Mouse (Mus musculus): ENCODE measurements around the gene Ncapd3. TPM values are rescaled to one million over a fixed set of nuclear protein-coding genes. Genes with fewer than 3 reads are reported as not detected.

Ncapd3 gene
- polyA plus RNA-seq, 1 experiment: 9.6 TPM

- H3K36me3 ChIP-seq (ENCODE audit: control insufficient read depth, insufficient read depth, low read length): no peaks in the 10 kb centered on the region
- 90% methylated on average over 7 of the region's 7 CpGs for WGBS
- H3K27ac ChIP-seq (ENCODE audit: insufficient read depth, low read depth, low read length): no peak overlapping the region
Observed at GRCm38 (mm10) chr9:27135372-27135771, 105.4 kb downstream of the Ncapd3 start.

GRCm38 (mm10) chr9:27136651-27137050 is 106.7 kb downstream of the Ncapd3 start:
- WGBS: 80% methylated on average over 8 of the region's 8 CpGs
- no peak overlapping the region for H3K4me3 ChIP-seq (ENCODE audit: insufficient read depth, low read depth, low read length)
- H3K36me3 ChIP-seq (ENCODE audit: control insufficient read depth, insufficient read depth, low read length): no peaks in the 10 kb centered on the region
- no peaks in the 10 kb centered on the region for H3K27me3 ChIP-seq (replicated peaks; ENCODE audit: control insufficient read depth, insufficient read depth, low read length)
- no peaks in the 10 kb centered on the region for H3K4me1 ChIP-seq (ENCODE audit: control insufficient read depth, insufficient read depth, low read length)
- no peak for TF ChIP-seq POLR2A (IDR thresholded peaks at IDR 0.05; ENCODE audit: low read depth, low read length)
- no peak for TF ChIP-seq CTCF (conservative IDR thresholded peaks at IDR 0.05; ENCODE audit: insufficient read depth, insufficient read length, low read depth, low read length)
- H3K27ac ChIP-seq (ENCODE audit: insufficient read depth, low read depth, low read length): no peak overlapping the region
- DNase-seq: peak; percentile 19

More at GRCm38 (mm10) chr9:27135372-27135771, 105.4 kb downstream of the Ncapd3 start:
- no peaks in the 10 kb centered on the region for H3K27me3 ChIP-seq (replicated peaks; ENCODE audit: control insufficient read depth, insufficient read depth, low read length)
- H3K4me3 ChIP-seq (ENCODE audit: insufficient read depth, low read depth, low read length): no peak overlapping the region
- H3K4me1 ChIP-seq (ENCODE audit: control insufficient read depth, insufficient read depth, low read length): no peaks in the 10 kb centered on the region
- no peak for TF ChIP-seq POLR2A (IDR thresholded peaks at IDR 0.05; ENCODE audit: low read depth, low read length)
- TF ChIP-seq CTCF (conservative IDR thresholded peaks at IDR 0.05; ENCODE audit: insufficient read depth, insufficient read length, low read depth, low read length): no peak
- no peak for DNase-seq

- WGBS: 97% methylated on average over 10 of the region's 10 CpGs
- Histone ChIP-seq H3K4me3 (ENCODE audit: insufficient read depth, low read depth, low read length) (no peak overlapping the region), H3K36me3 (ENCODE audit: control insufficient read depth, insufficient read depth, low read length) (no peaks in the 10 kb centered on the region), H3K4me1 (ENCODE audit: control insufficient read depth, insufficient read depth, low read length) (no peaks in the 10 kb centered on the region), H3K27ac (ENCODE audit: insufficient read depth, low read depth, low read length) (no peak overlapping the region), H3K27me3 (replicated peaks; ENCODE audit: control insufficient read depth, insufficient read depth, low read length) (no peaks in the 10 kb centered on the region)
- TF ChIP-seq POLR2A (IDR thresholded peaks at IDR 0.05; ENCODE audit: low read depth, low read length) (no peak), CTCF (conservative IDR thresholded peaks at IDR 0.05; ENCODE audit: insufficient read depth, insufficient read length, low read depth, low read length) (no peak)
- no peak for DNase-seq
Observed at GRCm38 (mm10) chr9:27140432-27141065, 110.6 kb downstream of the Ncapd3 start.

GRCm38 (mm10) chr9:27144271-27144840 is 114.4 kb downstream of the Ncapd3 start:
- 67% methylated on average over 4 of the region's 4 CpGs for WGBS

More at GRCm38 (mm10) chr9:27144271-27144840, 114.4 kb downstream of the Ncapd3 start:
- DNase-seq: no peak
- H3K4me1 ChIP-seq (ENCODE audit: control insufficient read depth, insufficient read depth, low read length): peaks cover 10% of the 10 kb centered on the region; the same call in 1 of the 2 replicates
- no peaks in the 10 kb centered on the region for H3K36me3 ChIP-seq (ENCODE audit: control insufficient read depth, insufficient read depth, low read length)
- H3K27ac ChIP-seq (ENCODE audit: insufficient read depth, low read depth, low read length): no peak overlapping the region
- no peaks in the 10 kb centered on the region for H3K27me3 ChIP-seq (replicated peaks; ENCODE audit: control insufficient read depth, insufficient read depth, low read length)
- H3K4me3 ChIP-seq (ENCODE audit: insufficient read depth, low read depth, low read length): no peak overlapping the region
- TF ChIP-seq POLR2A (IDR thresholded peaks at IDR 0.05; ENCODE audit: low read depth, low read length) (no peak), CTCF (conservative IDR thresholded peaks at IDR 0.05; ENCODE audit: insufficient read depth, insufficient read length, low read depth, low read length) (no peak)

Other genes with a start within 250 kb of the Ncapd3 start
- gene Glb1l2, start 223.7 kb upstream of the Ncapd3 start, polyA plus RNA-seq (2012; rRNA removed): 60.4 and 66.7 TPM in 2 replicates
- gene Glb1l3, start 169.3 kb upstream of the Ncapd3 start, polyA plus RNA-seq (2012; rRNA removed): not detected in 2 replicates
- gene Gm1110, start 107.1 kb upstream of the Ncapd3 start, polyA plus RNA-seq (2012; rRNA removed): not detected in 2 replicates
- 49.1 and 57.0 TPM in 2 replicates for gene Acad8, start 30.6 kb upstream of the Ncapd3 start, polyA plus RNA-seq (2012; rRNA removed)
- 9.7 and 11.3 TPM in 2 replicates for gene Thyn1, start 30.5 kb upstream of the Ncapd3 start, polyA plus RNA-seq (2012; rRNA removed)
- gene Vps26b, start 110 bp upstream of the Ncapd3 start, polyA plus RNA-seq (2012; rRNA removed): 21.6 and 25.6 TPM in 2 replicates
- 35.5 and 37.1 TPM in 2 replicates for gene Jam3, start 125.2 kb downstream of the Ncapd3 start, polyA plus RNA-seq (2012; rRNA removed)